Mouse (Mus musculus) adrenal gland, adult 2 months (tissue): Measurements from ENCODE around the gene Atp4a. TPM values are rescaled to one million over a fixed set of nuclear protein-coding genes. Genes with fewer than 3 reads are reported as not detected.
"Not testable (repeated sequence)": the region's sequence is repeated elsewhere in the genome, so short reads cannot be mapped to it uniquely, and the experiment has no call there.

ENCODE experiments used
- DNase-seq: peaks from one replicate; pipeline ENCODE4 v3.0.0; 2021
- polyA plus RNA-seq: library from polyadenylated mRNA; depleted of rRNA; stranded (reverse); fragments of >200 nt; gene quantifications from 2 replicates; pipeline ENCODE4 v1.2.3, GENCODE M21; 2012; rRNA removed
- total RNA-seq, 2 experiments: library from RNA; stranded (reverse); gene quantifications; 2 replicates each; pipeline ENCODE4 v1.2.3; 2021

The Atp4a gene
- total and polyA plus RNA-seq, 3 experiments, result 2.0 to 3.3 (median 3.0) TPM

DNA sequence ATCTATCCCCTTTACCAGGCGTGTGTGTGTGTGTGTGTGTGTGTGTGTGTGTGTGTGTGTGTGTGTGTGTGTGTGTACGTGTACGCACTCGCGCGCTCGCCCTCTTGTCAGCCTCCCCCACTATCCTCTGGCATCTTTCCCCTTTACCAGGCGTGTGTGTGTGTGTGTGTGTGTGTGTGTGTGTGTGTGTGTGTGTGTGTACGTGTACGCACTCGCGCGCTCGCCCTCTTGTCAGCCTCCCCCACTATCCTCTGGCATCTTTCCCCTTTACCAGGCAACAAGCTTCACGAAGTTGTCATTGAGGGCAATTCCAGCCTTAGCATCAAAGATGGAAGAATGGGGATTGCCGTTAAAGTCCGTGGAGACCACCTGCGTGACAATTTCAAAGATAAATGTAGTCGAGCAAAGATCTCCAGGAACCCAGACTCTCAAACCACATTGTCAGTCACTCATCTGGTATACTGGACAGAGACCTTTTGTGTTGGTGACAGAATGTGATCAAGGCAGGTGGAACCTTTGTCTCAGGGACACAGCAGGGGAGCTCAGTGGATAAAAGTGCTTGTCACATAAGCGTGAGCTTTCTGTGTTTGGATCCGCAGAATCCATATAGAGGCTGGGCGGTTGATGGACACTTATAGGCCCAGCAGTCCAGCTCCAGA lies 18.2 kb downstream of the Atp4a start:
- DNase-seq, result not testable (repeated sequence)

GRCm38 (mm10) chr7:30736211-30736610 lies 24.2 kb downstream of the Atp4a start:
- DNase-seq, result no peak

DNA sequence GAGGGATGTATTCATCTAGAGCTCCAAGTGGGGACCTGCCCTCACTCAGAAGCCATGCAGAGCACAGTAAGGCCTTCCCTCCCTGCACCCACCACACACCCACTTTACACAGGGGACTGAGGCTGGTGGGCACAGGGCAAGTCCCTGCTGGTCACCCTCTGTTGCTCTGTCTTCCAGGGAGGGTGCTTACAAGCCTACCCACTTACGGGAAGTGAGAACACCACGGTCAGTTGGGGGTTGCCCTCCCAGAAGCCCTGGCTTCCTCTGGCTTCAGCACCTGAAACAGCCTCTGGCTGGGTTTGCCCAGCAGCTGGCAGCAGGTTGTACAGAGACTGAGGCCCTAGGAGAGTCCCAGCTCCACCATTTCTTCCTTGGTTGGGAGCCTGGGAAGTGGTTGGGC lies 30.6 kb downstream of the Atp4a start:
- DNase-seq, result not testable (repeated sequence)

- not testable (repeated sequence) for DNase-seq
These were observed 31.6 kb downstream of the Atp4a start, which contains the start of gene Gapdhs for GRCm38 (mm10) chr7:30743617-30744016. TSS of gene Gapdhs (minus strand) at chr7:30743681.

DNA sequence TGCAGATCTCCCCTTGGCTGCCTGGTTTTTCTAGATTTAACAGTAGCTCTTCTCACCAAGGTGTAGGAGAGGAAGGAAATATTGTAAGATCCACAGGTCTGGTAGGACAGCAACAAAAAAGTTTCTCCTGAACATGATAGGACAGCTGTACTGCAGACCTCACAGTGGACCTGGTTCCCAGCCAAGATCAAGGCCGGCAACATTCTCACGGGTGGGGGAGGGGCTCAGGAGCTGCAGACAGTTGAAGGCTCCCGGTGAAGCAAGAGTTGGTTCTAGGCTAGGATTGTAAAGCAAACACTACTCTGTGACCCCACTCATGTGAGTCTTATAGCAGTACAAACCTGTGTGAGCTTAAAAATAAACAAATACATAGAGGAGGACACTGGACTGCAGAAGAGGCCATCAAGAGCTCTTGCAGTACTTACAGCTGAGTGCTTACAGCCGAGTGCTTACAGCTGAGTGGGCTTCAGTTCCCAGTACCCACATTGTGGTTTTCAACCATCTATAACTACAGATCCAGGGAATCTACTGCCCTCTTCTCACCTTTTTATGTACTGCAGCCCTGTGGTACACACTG lies 32.1 kb downstream of the Atp4a start:
- peak; percentile 70 for DNase-seq

DNA sequence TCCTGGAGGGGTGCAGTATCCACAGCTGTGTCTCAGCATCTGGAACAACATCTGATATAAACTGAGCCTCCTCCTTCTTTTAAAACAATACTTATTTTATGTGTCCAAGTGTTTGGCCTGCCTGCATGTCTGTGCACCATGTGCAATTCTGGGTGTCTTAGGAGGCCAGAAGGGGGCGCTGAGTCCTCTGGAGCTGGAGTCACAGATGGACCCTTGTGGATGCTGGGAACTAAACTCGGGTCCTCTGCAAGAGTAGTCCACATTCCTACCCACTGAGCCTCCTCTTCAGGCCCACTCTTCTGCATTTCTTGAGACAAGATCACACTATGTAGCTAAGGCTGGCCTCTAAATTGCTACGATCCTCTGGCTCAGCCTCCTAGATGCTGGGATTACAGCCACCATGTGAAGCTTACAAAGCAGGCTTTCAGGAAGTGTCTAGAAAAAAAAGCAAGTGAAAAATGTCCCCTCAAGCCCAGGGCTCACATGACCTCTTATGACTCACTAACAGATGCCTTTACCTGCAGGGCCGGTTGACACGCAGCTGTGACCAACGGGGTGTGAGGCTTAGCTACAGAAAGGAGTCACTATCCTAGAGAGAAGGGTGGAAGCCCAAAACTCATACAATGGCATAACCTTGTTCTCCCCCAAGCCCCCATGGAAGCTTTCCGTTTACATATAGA lies 35.7 kb downstream of the Atp4a start:
- DNase-seq, result no peak

- DNase-seq, result no peak
These were observed 38.0 kb downstream of the Atp4a start for GRCm38 (mm10) chr7:30749824-30750606.

GRCm38 (mm10) chr7:30751086-30751669 lies 39.2 kb downstream of the Atp4a start, which contains the start of gene Sbsn:
TSS of gene Sbsn (plus strand) at chr7:30751471.
- DNase-seq, result peak; percentile 86

- DNase-seq, result no peak
These were observed 45.0 kb downstream of the Atp4a start for GRCm38 (mm10) chr7:30757001-30757400.

- peak; percentile 89 for DNase-seq
These were observed 46.8 kb downstream of the Atp4a start for GRCm38 (mm10) chr7:30758853-30759252.

DNA sequence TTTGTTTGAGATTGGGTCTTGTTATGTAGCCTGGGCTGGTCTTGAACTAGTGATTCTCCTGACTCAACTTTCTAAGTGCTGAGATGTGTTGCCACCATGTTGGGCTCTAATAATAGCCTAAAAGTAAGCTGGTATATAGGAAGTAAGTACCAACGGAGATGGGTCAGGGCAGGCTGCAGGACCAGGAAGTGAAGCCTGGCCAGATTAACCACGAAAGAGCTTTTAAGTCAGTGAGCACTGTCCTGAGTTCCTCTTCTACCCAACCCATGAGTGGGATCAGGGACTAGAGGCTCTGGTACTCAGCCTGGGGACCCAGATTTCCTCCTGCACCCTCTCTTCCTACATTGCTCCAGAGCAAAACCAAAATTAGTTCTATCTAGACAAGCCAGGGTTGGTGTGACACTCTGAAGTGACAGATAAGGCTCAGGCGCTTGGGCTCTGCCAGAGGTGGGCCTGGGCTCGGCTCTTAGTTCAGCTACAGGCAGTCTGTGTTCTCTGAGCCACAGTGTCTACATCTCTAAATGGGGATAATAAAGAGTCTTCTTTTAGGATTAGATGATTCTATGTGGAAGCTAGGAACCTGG lies 49.9 kb downstream of the Atp4a start:
- no peak for DNase-seq

DNA sequence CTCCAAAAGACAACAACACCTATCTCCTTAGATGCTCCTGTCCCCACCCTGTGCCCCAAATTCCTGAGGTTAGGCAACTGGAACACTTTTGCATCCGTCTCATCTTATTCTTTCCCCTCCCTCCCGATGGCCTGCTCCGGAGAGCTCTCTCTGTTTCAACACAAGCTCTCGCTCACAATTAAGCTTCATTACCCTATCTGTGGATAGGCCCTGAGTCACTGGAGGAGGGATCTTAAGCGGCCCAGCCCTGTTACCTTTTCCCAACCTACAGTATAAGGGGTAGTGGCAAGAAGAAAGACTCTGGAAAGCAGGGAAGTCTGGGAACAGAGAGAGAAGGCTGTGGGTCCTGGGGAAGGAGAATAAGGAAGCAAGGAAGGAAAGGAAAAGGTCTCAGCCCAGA lies 51.4 kb downstream of the Atp4a start, which contains the start of gene Dmkn:
Gene Dmkn, plus strand, starts transcription at position 301 of the 400 bp plus-strand sequence.
- DNase-seq, result no peak

GRCm38 (mm10) chr7:30765173-30765572 lies 53.2 kb downstream of the Atp4a start:
- no peak for DNase-seq

- no peak for DNase-seq
These were observed 54.4 kb downstream of the Atp4a start for GRCm38 (mm10) chr7:30766408-30766807.

DNA sequence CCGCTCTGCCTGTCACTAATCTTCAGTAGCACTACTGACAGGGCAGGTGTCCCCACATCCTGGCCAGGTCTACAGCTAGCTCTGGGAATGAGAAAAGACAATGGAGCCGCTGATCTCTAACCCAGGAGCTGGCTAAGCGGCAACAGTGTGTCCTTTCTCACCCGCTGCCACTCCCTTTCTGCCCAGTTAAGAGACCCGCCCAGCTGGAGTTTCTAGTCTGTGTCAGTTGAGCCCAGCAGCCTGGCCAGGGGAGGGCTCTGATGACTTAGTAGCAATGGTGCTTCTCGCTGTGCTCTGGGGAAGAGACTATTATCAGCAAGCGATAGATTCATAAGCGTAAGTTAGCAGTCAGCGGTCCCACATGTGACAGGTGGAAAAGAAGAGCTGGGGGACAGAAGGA lies 57.2 kb downstream of the Atp4a start:
- DNase-seq, result no peak

Other genes starting within 250 kb of the Atp4a start
Only the 30 nearest of the 31 such genes appear.
- under 1 TPM in 1 of 2 experiments, not detected in 1; 0.86 TPM for gene Prodh2, start 218.6 kb upstream of the Atp4a start, total RNA-seq
- gene Prodh2, start 218.6 kb upstream of the Atp4a start, polyA plus RNA-seq, result 0.10 TPM in 1 of 2 replicates, not detected in the other
- gene Arhgap33, start 177.1 kb upstream of the Atp4a start, total RNA-seq, result 1 to 10 TPM; 2.2 to 3.1 TPM
- 20.3 and 23.2 TPM in 2 replicates for gene Arhgap33, start 177.1 kb upstream of the Atp4a start, polyA plus RNA-seq
- 10 to 100 TPM; 22.4 to 38.7 TPM for gene Hspb6, start 160.0 kb upstream of the Atp4a start, total RNA-seq
- gene Hspb6, start 160.0 kb upstream of the Atp4a start, polyA plus RNA-seq, result 96.2 and 110 TPM in 2 replicates
- gene Proser3, start 159.9 kb upstream of the Atp4a start, total RNA-seq, result 1 to 10 TPM; 6.8 to 7.0 TPM
- 10.4 and 10.8 TPM in 2 replicates for gene Proser3, start 159.9 kb upstream of the Atp4a start, polyA plus RNA-seq
- gene Lin37, start 152.4 kb upstream of the Atp4a start, total RNA-seq, result 10 to 100 TPM; 43.7 to 71.4 TPM
- 47.5 and 53.5 TPM in 2 replicates for gene Lin37, start 152.4 kb upstream of the Atp4a start, polyA plus RNA-seq
- gene U2af1l4, start 148.9 kb upstream of the Atp4a start, total RNA-seq, result 10 to 100 TPM; 73.3 to 92.5 TPM
- 80.1 and 92.3 TPM in 2 replicates for gene U2af1l4, start 148.9 kb upstream of the Atp4a start, polyA plus RNA-seq
- gene Gm49396, start 148.9 kb upstream of the Atp4a start, total RNA-seq, result 1 to 10 TPM; 3.6 to 4.8 TPM
- 0.93 and 1.7 TPM in 2 replicates for gene Gm49396, start 148.9 kb upstream of the Atp4a start, polyA plus RNA-seq
- 100 to 1,000 TPM; 185 to 190 TPM for gene Psenen, start 148.6 kb upstream of the Atp4a start, total RNA-seq
- 88.6 and 123 TPM in 2 replicates for gene Psenen, start 148.6 kb upstream of the Atp4a start, polyA plus RNA-seq
- gene Igflr1, start 146.8 kb upstream of the Atp4a start, total RNA-seq, result 1 to 10 TPM; 3.0 to 3.8 TPM
- gene Igflr1, start 146.8 kb upstream of the Atp4a start, polyA plus RNA-seq, result 6.9 and 10.1 TPM in 2 replicates
- gene Kmt2b, start 123.5 kb upstream of the Atp4a start, total RNA-seq, result 10 to 100 TPM; 28.5 to 41.4 TPM
- 50.2 and 50.4 TPM in 2 replicates for gene Kmt2b, start 123.5 kb upstream of the Atp4a start, polyA plus RNA-seq
- gene Zbtb32, start 113.3 kb upstream of the Atp4a start, total RNA-seq, result under 1 TPM in 1 of 2 experiments, not detected in 1; 0.46 TPM
- gene Zbtb32, start 113.3 kb upstream of the Atp4a start, polyA plus RNA-seq, result 0.44 and 0.45 TPM in 2 replicates
- gene Upk1a, start 99.4 kb upstream of the Atp4a start, total RNA-seq, result under 1 TPM in 1 of 2 experiments, not detected in 1; 0.21 TPM
- gene Upk1a, start 99.4 kb upstream of the Atp4a start, polyA plus RNA-seq, result 1.3 and 1.5 TPM in 2 replicates
- gene Cox6b1, start 86.1 kb upstream of the Atp4a start, total RNA-seq, result 1,000 to 10,000 TPM; 1,292 to 2,642 TPM
- 223 and 275 TPM in 2 replicates for gene Cox6b1, start 86.1 kb upstream of the Atp4a start, polyA plus RNA-seq
- not detected for gene Etv2, start 76.4 kb upstream of the Atp4a start, total RNA-seq
- gene Etv2, start 76.4 kb upstream of the Atp4a start, polyA plus RNA-seq, result not detected in 2 replicates
- 10 to 100 TPM; 78.0 to 81.9 TPM for gene Rbm42, start 61.9 kb upstream of the Atp4a start, total RNA-seq
- 125 and 139 TPM in 2 replicates for gene Rbm42, start 61.9 kb upstream of the Atp4a start, polyA plus RNA-seq
- 10 to 100 TPM in 1 of 2 experiments, 1 to 10 TPM in 1; 6.2 to 10.7 TPM for gene Haus5, start 47.2 kb upstream of the Atp4a start, total RNA-seq
- gene Haus5, start 47.2 kb upstream of the Atp4a start, polyA plus RNA-seq, result 6.3 and 6.9 TPM in 2 replicates
- gene Pmis2, start 40.6 kb upstream of the Atp4a start, total RNA-seq, result not detected
- not detected in 2 replicates for gene Pmis2, start 40.6 kb upstream of the Atp4a start, polyA plus RNA-seq
- 1 to 10 TPM; 3.5 to 5.7 TPM for gene 2200002J24Rik, start 13.3 kb upstream of the Atp4a start, total RNA-seq
- gene 2200002J24Rik, start 13.3 kb upstream of the Atp4a start, polyA plus RNA-seq, result 12.5 and 12.7 TPM in 2 replicates
- 100 to 1,000 TPM; 193 to 234 TPM for gene Tmem147, start 17.3 kb downstream of the Atp4a start, total RNA-seq
- gene Tmem147, start 17.3 kb downstream of the Atp4a start, polyA plus RNA-seq, result 333 and 341 TPM in 2 replicates
- not detected for gene Gapdhs, start 31.5 kb downstream of the Atp4a start, total RNA-seq
- gene Gapdhs, start 31.5 kb downstream of the Atp4a start, polyA plus RNA-seq, result not detected in 2 replicates
- gene Sbsn, start 39.3 kb downstream of the Atp4a start, total RNA-seq, result 100 to 1,000 TPM; 269 to 540 TPM
- gene Sbsn, start 39.3 kb downstream of the Atp4a start, polyA plus RNA-seq, result 71.3 and 81.0 TPM in 2 replicates
- gene Dmkn, start 51.5 kb downstream of the Atp4a start, total RNA-seq, result 1 to 10 TPM; 3.9 to 5.9 TPM
- 3.5 and 7.6 TPM in 2 replicates for gene Dmkn, start 51.5 kb downstream of the Atp4a start, polyA plus RNA-seq
- gene Krtdap, start 75.7 kb downstream of the Atp4a start, total RNA-seq, result not detected
- gene Krtdap, start 75.7 kb downstream of the Atp4a start, polyA plus RNA-seq, result not detected in 2 replicates
- gene Ffar2, start 111.6 kb downstream of the Atp4a start, total RNA-seq, result 1 to 10 TPM; 1.5 to 8.9 TPM
- gene Ffar2, start 111.6 kb downstream of the Atp4a start, polyA plus RNA-seq, result 5.7 and 16.5 TPM in 2 replicates
- gene Ffar3, start 144.0 kb downstream of the Atp4a start, total RNA-seq, result under 1 TPM; 0.26 to 0.59 TPM
- 0.30 and 1.1 TPM in 2 replicates for gene Ffar3, start 144.0 kb downstream of the Atp4a start, polyA plus RNA-seq
- gene Ffar1, start 149.4 kb downstream of the Atp4a start, total RNA-seq, result not detected
- gene Ffar1, start 149.4 kb downstream of the Atp4a start, polyA plus RNA-seq, result not detected in 2 replicates
- under 1 TPM; 0.40 to 0.97 TPM for gene Cd22, start 168.1 kb downstream of the Atp4a start, total RNA-seq
- gene Cd22, start 168.1 kb downstream of the Atp4a start, polyA plus RNA-seq, result 0.45 and 0.57 TPM in 2 replicates
- gene Mag, start 202.7 kb downstream of the Atp4a start, total RNA-seq, result under 1 TPM; 0.48 to 0.63 TPM
- gene Mag, start 202.7 kb downstream of the Atp4a start, polyA plus RNA-seq, result 0.80 and 0.99 TPM in 2 replicates
- gene Hamp2, start 212.5 kb downstream of the Atp4a start, total RNA-seq, result 10 to 100 TPM in 1 of 2 experiments, not detected in 1; 16.6 TPM
- gene Hamp2, start 212.5 kb downstream of the Atp4a start, polyA plus RNA-seq, result 2.6 and 17.4 TPM in 2 replicates
- 10 to 100 TPM in 1 of 2 experiments, not detected in 1; 49.9 TPM for gene Hamp, start 231.8 kb downstream of the Atp4a start, total RNA-seq
- 63.2 and 115 TPM in 2 replicates for gene Hamp, start 231.8 kb downstream of the Atp4a start, polyA plus RNA-seq